28 mouse cellular contexts compared by ENCODE assay signal in genomic region chr11:78872782-78873181, GRCm38 (mm10). TPM values are rescaled to one million over a fixed set of nuclear protein-coding genes. Genes with fewer than 3 reads are reported as not detected.
DNase-seq lines count a peak whose midpoint lies in the region; ATAC-seq and TF ChIP-seq lines count a peak whose summit lies in the region.
"Had no signal": no experiment of that assay in that cellular context is flagged by ENCODE, and none has a peak within 500 bp of the region (broad histone marks: within the 10 kb centered on the region; RNA-seq: fewer than 3 reads in every experiment).

No protein-coding gene starts in this region.

- H3K9me3 ChIP-seq in forebrain, embryonic 10.5 days, result no peaks in the 10 kb centered on the region
- no peaks in the 10 kb centered on the region for H3K9me3 ChIP-seq in forebrain, embryonic 11.5 days (ENCODE audit: control insufficient read depth, low read length)
- no peaks in the 10 kb centered on the region for H3K9me3 ChIP-seq in lung, embryonic 14.5 days (ENCODE audit: low read depth, low read length)
- H3K9me3 ChIP-seq: forebrain, embryonic 13.5 days; G1E; heart, embryonic 10.5 days; heart, embryonic 13.5 days had no signal

- no peak overlapping the region for H3K4me3 ChIP-seq in forebrain, embryonic 10.5 days
- H3K4me3 ChIP-seq in forebrain, embryonic 11.5 days (ENCODE audit: low read depth, low read length), result no peak overlapping the region
- H3K4me3 ChIP-seq in lung, embryonic 14.5 days (ENCODE audit: low read depth, low read length), result no peak overlapping the region
- H3K4me3 ChIP-seq: forebrain, embryonic 13.5 days; gastrocnemius, adult 2 months; heart, embryonic 10.5 days; heart, embryonic 13.5 days had no signal

- peaks cover 15% of the 10 kb centered on the region for H3K4me1 ChIP-seq in forebrain, embryonic 10.5 days
- no peaks in the 10 kb centered on the region for H3K4me1 ChIP-seq in forebrain, embryonic 11.5 days (replicated peaks; ENCODE audit: control insufficient read depth, insufficient read depth, low read length)
- H3K4me1 ChIP-seq in lung, embryonic 14.5 days (ENCODE audit: insufficient read depth), result no peaks in the 10 kb centered on the region
- H3K4me1 ChIP-seq: forebrain, embryonic 13.5 days had no signal

- DNase-seq in forebrain, embryonic 10.5 days (ENCODE audit: extremely low spot score, low spot score), result no peak
- DNase-seq in forebrain, embryonic 11.5 days (ENCODE audit: low spot score), result no peak
- peak; percentile 17 for DNase-seq in lung, embryonic 14.5 days
- DNase-seq in lung, postnatal 4 days, result no peak
- DNase-seq in fibroblast of lung, adult 2 months (ENCODE audit: low read depth), result peak; percentile 59
- DNase-seq in heart, adult 9 months (ENCODE audit: low spot score in 2 of 2), result no peak
- DNase-seq in gastrocnemius, adult 18-20 months (ENCODE audit: low spot score), result no peak
- DNase-seq: adrenal gland, adult 8-10 months; adrenal gland, postnatal 25 days; B cell, adult 2 months; cerebellum, adult 18-20 months; cerebellum, adult 9-10 months; cerebellum, postnatal 14 days; gastrocnemius, adult 2 months; gastrocnemius, postnatal 25 days; heart, adult 18-20 months; heart, postnatal 14 days; heart, postnatal 4 days had no signal

- 59% methylated on average over 2 of the region's 2 CpGs for WGBS in forebrain, embryonic 10.5 days
- WGBS in forebrain, embryonic 11.5 days, result 72% methylated on average over 2 of the region's 2 CpGs
- WGBS in lung, embryonic 14.5 days, result 25% methylated on average over 2 of the region's 2 CpGs

- H3K4me2 ChIP-seq in forebrain, embryonic 11.5 days (ENCODE audit: low read depth, low read length, severe bottlenecking), result no peak overlapping the region
- no peak overlapping the region for H3K4me2 ChIP-seq in lung, embryonic 14.5 days
- H3K4me2 ChIP-seq: forebrain, embryonic 13.5 days; heart, embryonic 13.5 days; hindbrain, embryonic 14.5 days had no signal

- no peak overlapping the region for H3K9ac ChIP-seq in forebrain, embryonic 11.5 days (ENCODE audit: low read length)
- no peak overlapping the region for H3K9ac ChIP-seq in lung, embryonic 14.5 days
- H3K9ac ChIP-seq: forebrain, embryonic 13.5 days; heart, embryonic 13.5 days; hindbrain, embryonic 14.5 days had no signal

- no peaks in the 10 kb centered on the region for H3K27me3 ChIP-seq in forebrain, embryonic 10.5 days (ENCODE audit: poor library complexity, severe bottlenecking)
- no peaks in the 10 kb centered on the region for H3K27me3 ChIP-seq in forebrain, embryonic 11.5 days (ENCODE audit: control insufficient read depth, insufficient read depth, low read length)
- no peaks in the 10 kb centered on the region for H3K27me3 ChIP-seq in lung, embryonic 14.5 days (ENCODE audit: insufficient read depth, low read length)
- H3K27me3 ChIP-seq: CH12.LX; forebrain, embryonic 13.5 days; heart, embryonic 13.5 days had no signal

- H3K36me3 ChIP-seq in forebrain, embryonic 10.5 days (replicated peaks), result no peaks in the 10 kb centered on the region
- H3K36me3 ChIP-seq in forebrain, embryonic 11.5 days (ENCODE audit: control insufficient read depth, insufficient read depth, low read length), result no peaks in the 10 kb centered on the region
- no peaks in the 10 kb centered on the region for H3K36me3 ChIP-seq in lung, embryonic 14.5 days (ENCODE audit: insufficient read depth)
- H3K36me3 ChIP-seq: G1E; heart, embryonic 10.5 days; heart, embryonic 13.5 days had no signal

- TF ChIP-seq CTCF in lung, embryonic 14.5 days (IDR thresholded peaks at IDR 0.05; ENCODE audit: low read depth), result no peak

- ATAC-seq in forebrain, embryonic 11.5 days (replicated peaks; ENCODE audit: low FRiP score), result no peak
- no peak for ATAC-seq in lung, embryonic 14.5 days (ENCODE audit: insufficient read depth)
- ATAC-seq: activated CD4-positive, CD25-positive, alpha-beta regulatory T cell, adult 4 months; forebrain, embryonic 13.5 days; forebrain, embryonic 16.5 days; hindbrain, postnatal 0 days; inflammation-experienced regulatory T-cells, adult 6 months had no signal

- 0 out of 2 replicates have a peak overlapping the region, but pooled peaks have one; percentile 5 for H3K27ac ChIP-seq in forebrain, embryonic 10.5 days
- H3K27ac ChIP-seq in forebrain, embryonic 11.5 days (ENCODE audit: low read depth, low read length), result no peak overlapping the region
- no peak overlapping the region for H3K27ac ChIP-seq in lung, embryonic 14.5 days (ENCODE audit: low read depth)
- H3K27ac ChIP-seq: forebrain, embryonic 13.5 days; gastrocnemius, adult 2 months; heart, embryonic 13.5 days; hindbrain, embryonic 14.5 days; hindbrain, postnatal 0 days had no signal

RNA-seq across cellular contexts. Expression of gene Lyrm9, which starts 46.4 kb away (rescaled TPM):
- 23.4 and 26.2 TPM in 2 replicates for polyA plus RNA-seq in forebrain, embryonic 10.5 days (2016; fragmentation: Nextera tagmentation; extraction: Ambion mirVana)
- polyA plus RNA-seq in forebrain, embryonic 11.5 days (2014; fragmentation: Nextera tagmentation; extraction: Ambion mirVana), result 18.6 and 23.4 TPM in 2 replicates
- 13.9 and 14.8 TPM in 2 replicates for polyA plus RNA-seq in lung, embryonic 14.5 days (2014; fragmentation: Nextera tagmentation; extraction: Ambion mirVana)
- total RNA-seq in gastrocnemius, adult 18-20 months (2021), result 10 to 100 TPM; 12.3 to 17.3 TPM

RNA-seq across cellular contexts. Expression of gene Nos2, which starts 47.8 kb away (rescaled TPM):
- polyA plus RNA-seq in forebrain, embryonic 10.5 days (2016; fragmentation: Nextera tagmentation; extraction: Ambion mirVana), result 0.89 and 0.93 TPM in 2 replicates
- polyA plus RNA-seq in forebrain, embryonic 11.5 days (2014; fragmentation: Nextera tagmentation; extraction: Ambion mirVana), result 0.75 and 0.88 TPM in 2 replicates
- polyA plus RNA-seq in lung, embryonic 14.5 days (2014; fragmentation: Nextera tagmentation; extraction: Ambion mirVana), result 3.1 and 3.9 TPM in 2 replicates
- total RNA-seq in gastrocnemius, adult 18-20 months (2021), result 1 to 10 TPM in 1 of 2 experiments, under 1 TPM in 1; 0.66 to 1.7 TPM
- total RNA-seq: G1E had no signal
- polyA plus RNA-seq: activated CD4-positive, CD25-positive, alpha-beta regulatory T cell, adult 4 months; G1E; inflammation-experienced regulatory T-cells, adult 6 months had no signal

Comparison
In these comparisons a context has a peak if more than half of its experiments do, and no peak if none do; other contexts are left out.
1. DNase-seq: peak in lung, embryonic 14.5 days (single experiment) and fibroblast of lung, adult 2 months (single experiment); none in forebrain, embryonic 10.5 days (single experiment), forebrain, embryonic 11.5 days (single experiment), lung, postnatal 4 days (0 of 2), heart, adult 9 months (0 of 2) and gastrocnemius, adult 18-20 months (single experiment).